Mouse (Mus musculus) testis, adult 2 months (tissue): Measurements from ENCODE around the gene Sox4.
A peak's percentile ranks its signal among the peaks of the same experiment; 100 is the strongest.

ENCODE experiments used
- CTCF ChIP-seq: fragments of 200-500 bp; IDR thresholded peaks from 2 replicates; pipeline ENCODE4 v1.5.1; 2012; ENCODE audit warnings: low read depth, mild to moderate bottlenecking, inconsistent platforms, low read length, moderate library complexity; ENCODE audit not compliant: control insufficient read depth, insufficient read depth, insufficient replicate concordance
- POLR2A ChIP-seq: fragments of 200-500 bp; IDR thresholded peaks from 2 replicates; pipeline ENCODE4 v1.6.1; 2012; ENCODE audit warnings: low read depth, mild to moderate bottlenecking, inconsistent platforms, low read length, moderate library complexity; ENCODE audit not compliant: control insufficient read depth

DNA sequence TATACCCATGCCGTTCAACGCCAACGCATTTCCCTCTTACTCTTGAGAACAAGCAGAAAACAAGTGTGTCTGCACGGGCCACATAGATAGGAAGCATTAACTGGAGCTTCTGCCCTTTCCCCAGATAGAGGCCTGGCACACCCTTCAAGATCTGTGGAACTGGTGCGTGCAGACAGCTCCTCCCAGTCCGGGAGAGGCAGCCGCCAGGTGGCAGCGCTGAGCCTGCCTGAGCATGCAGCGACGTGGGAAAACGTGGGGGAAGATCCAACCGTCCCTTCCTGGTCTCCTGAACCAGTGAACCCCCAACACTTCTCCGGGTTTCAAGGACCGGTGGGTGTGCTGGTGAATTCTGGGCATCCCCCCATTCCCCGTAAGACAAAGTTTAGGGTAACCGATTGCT lies 4.3 kb upstream of the Sox4 start:
- TF ChIP-seq CTCF (peak; percentile 90; the same call in 1 of the 2 replicates), POLR2A (no peak)
